Mouse (Mus musculus) heart, adult 2 months (tissue): ENCODE measurements around the gene Trip13.

Experiments used
- CTCF ChIP-seq: fragments of 200-600 bp; IDR thresholded peaks from 2 replicates; pipeline ENCODE4 v1.8.1; 2022; ENCODE audit warnings: antibody characterized with exemption, mild to moderate bottlenecking, moderate library complexity
- POLR2A ChIP-seq: fragments of 200-500 bp; IDR thresholded peaks from 2 replicates; pipeline ENCODE4 v1.6.1; 2011; ENCODE audit warnings: mild to moderate bottlenecking, low read depth, low read length, control low read depth; ENCODE audit not compliant: insufficient read depth

GRCm38 (mm10) chr13:73970545-73971448 is 33.2 kb upstream of the Trip13 start:
- TF ChIP-seq CTCF (peak; percentile 89), POLR2A (peak; percentile 54)
